Mouse (Mus musculus) ES-E14 (cell line): ENCODE measurements around the gene Krt10.

Experiments used
- MAFK ChIP-seq: IDR thresholded peaks from 2 replicates; pipeline ENCODE4 v1.6.1; 2014; ENCODE audit warnings: mild to moderate bottlenecking, low read depth, low read length, inconsistent platforms; ENCODE audit not compliant: insufficient read depth
- ZNF384 ChIP-seq: IDR thresholded peaks from 2 replicates; pipeline ENCODE4 v1.6.1; 2012; ENCODE audit warnings: low read depth, low read length, inconsistent platforms

DNA sequence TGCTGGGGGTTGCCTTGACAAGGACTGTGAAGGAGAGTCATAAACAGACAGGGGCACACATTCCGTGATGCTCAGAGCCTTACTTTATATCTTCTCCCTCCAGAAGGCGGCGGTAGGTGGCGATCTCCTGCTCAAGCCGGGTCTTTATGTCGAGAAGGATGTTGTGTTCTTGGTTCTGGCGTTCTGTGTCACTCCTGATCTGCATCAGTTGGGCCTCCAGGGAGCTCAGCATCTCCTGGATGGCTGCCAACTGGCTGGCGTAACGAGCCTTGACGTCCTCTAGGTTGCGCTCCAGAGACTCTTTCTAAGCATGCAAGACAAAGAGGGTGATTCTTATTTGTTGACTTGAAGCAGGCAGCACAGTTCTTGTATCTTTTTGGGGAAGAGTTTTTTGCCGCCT lies 41.5 kb upstream of the Krt10 start:
- TF ChIP-seq MAFK: no peak
- TF ChIP-seq ZNF384: no peak
